In the genomic region with DNA sequence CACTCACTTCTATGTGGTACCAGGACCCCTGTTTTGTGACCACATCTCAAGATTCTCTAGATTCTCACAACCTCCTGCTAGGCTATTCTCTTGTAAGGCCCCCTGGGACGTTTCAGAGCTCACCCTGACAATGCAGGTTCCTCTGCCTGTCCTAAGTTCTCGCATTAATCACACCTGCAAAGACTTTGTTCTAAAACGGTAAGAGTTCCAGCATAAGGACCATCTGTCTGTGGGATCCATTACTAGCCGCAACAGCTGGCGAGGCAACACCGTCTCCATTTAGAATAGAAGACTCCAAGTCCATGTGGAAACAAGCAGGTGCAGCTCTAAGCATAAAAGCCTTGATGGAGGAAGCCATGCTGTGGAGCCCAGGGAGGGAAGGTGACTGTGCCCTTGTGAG, we compare ENCODE assay signal across 21 mouse cellular contexts. TPM values are rescaled to one million over a fixed set of nuclear protein-coding genes. Genes with fewer than 3 reads are reported as not detected.
DNase-seq lines count a peak whose midpoint lies in the region; ATAC-seq and TF ChIP-seq lines count a peak whose summit lies in the region.
"Had no signal": no experiment of that assay in that cellular context is flagged by ENCODE, and none has a peak within 500 bp of the region (broad histone marks: within the 10 kb centered on the region; RNA-seq: fewer than 3 reads in every experiment).

No protein-coding gene starts in this region.

- no peaks in the 10 kb centered on the region for H3K36me3 ChIP-seq in midbrain, embryonic 11.5 days (ENCODE audit: control insufficient read depth, insufficient read depth, low read length)
- H3K36me3 ChIP-seq in midbrain, embryonic 14.5 days (ENCODE audit: control insufficient read depth, insufficient read depth, low read length), result peaks cover 37% of the 10 kb centered on the region
- no peaks in the 10 kb centered on the region for H3K36me3 ChIP-seq in myocyte (ENCODE audit: control insufficient read depth, insufficient read depth)
- H3K36me3 ChIP-seq: embryonic facial prominence, embryonic 10.5 days; embryonic facial prominence, embryonic 12.5 days had no signal

- H3K79me2 ChIP-seq in myocyte (ENCODE audit: control insufficient read depth, insufficient read depth), result no peaks in the 10 kb centered on the region

- no peaks in the 10 kb centered on the region for H3K27me3 ChIP-seq in midbrain, embryonic 11.5 days (ENCODE audit: control insufficient read depth, insufficient read depth, low read length)
- no peaks in the 10 kb centered on the region for H3K27me3 ChIP-seq in midbrain, embryonic 14.5 days (ENCODE audit: control insufficient read depth, insufficient read depth, low read length)
- H3K27me3 ChIP-seq in myocyte (ENCODE audit: control insufficient read depth, insufficient read depth, insufficient read length), result no peaks in the 10 kb centered on the region
- H3K27me3 ChIP-seq: embryonic facial prominence, embryonic 12.5 days; forebrain, embryonic 13.5 days; forebrain, embryonic 15.5 days had no signal

- H3K9ac ChIP-seq in midbrain, embryonic 11.5 days (ENCODE audit: low read length), result no peak overlapping the region
- H3K9ac ChIP-seq in midbrain, embryonic 14.5 days (replicated peaks; ENCODE audit: low read length), result no peak overlapping the region
- H3K9ac ChIP-seq: embryonic facial prominence, embryonic 12.5 days; forebrain, embryonic 13.5 days; forebrain, embryonic 15.5 days; forebrain, postnatal 0 days had no signal

- TF ChIP-seq POLR2A in myocyte (IDR thresholded peaks at IDR 0.05; ENCODE audit: insufficient read length, low read depth), result no peak

- WGBS in midbrain, embryonic 11.5 days, result 70% methylated on average over 6 of the region's 6 CpGs
- WGBS in midbrain, embryonic 14.5 days, result 67% methylated on average over 6 of the region's 6 CpGs

- H3K4me1 ChIP-seq in midbrain, embryonic 11.5 days (ENCODE audit: control insufficient read depth, insufficient read depth, low read length), result peaks cover 6% of the 10 kb centered on the region
- H3K4me1 ChIP-seq in midbrain, embryonic 14.5 days (ENCODE audit: control insufficient read depth, insufficient read depth, low read length), result peaks cover 11% of the 10 kb centered on the region

- no peak overlapping the region for H3K4me3 ChIP-seq in midbrain, embryonic 11.5 days (ENCODE audit: low read depth, low read length)
- H3K4me3 ChIP-seq in midbrain, embryonic 14.5 days (replicated peaks; ENCODE audit: low read depth, low read length), result no peak overlapping the region
- H3K4me3 ChIP-seq in myocyte, result no peak overlapping the region
- H3K4me3 ChIP-seq: embryonic facial prominence, embryonic 10.5 days; embryonic facial prominence, embryonic 12.5 days; forebrain, embryonic 13.5 days; forebrain, embryonic 15.5 days had no signal

- H3K27ac ChIP-seq in midbrain, embryonic 11.5 days (ENCODE audit: low read depth, low read length), result no peak overlapping the region
- H3K27ac ChIP-seq in midbrain, embryonic 14.5 days (replicated peaks; ENCODE audit: low read depth, low read length), result no peak overlapping the region
- H3K27ac ChIP-seq: embryonic facial prominence, embryonic 10.5 days; embryonic facial prominence, embryonic 12.5 days; forebrain, embryonic 13.5 days; forebrain, embryonic 15.5 days had no signal

- H3K9me3 ChIP-seq in midbrain, embryonic 11.5 days (ENCODE audit: control insufficient read depth, low read length), result no peaks in the 10 kb centered on the region
- H3K9me3 ChIP-seq in midbrain, embryonic 14.5 days (ENCODE audit: control insufficient read depth, low read length), result no peaks in the 10 kb centered on the region
- H3K9me3 ChIP-seq: embryonic facial prominence, embryonic 10.5 days; embryonic facial prominence, embryonic 12.5 days; forebrain, embryonic 13.5 days; forebrain, embryonic 15.5 days had no signal

- no peak for ATAC-seq in midbrain, embryonic 11.5 days (ENCODE audit: low FRiP score)
- no peak for ATAC-seq in midbrain, embryonic 14.5 days (ENCODE audit: low FRiP score, low TSS enrichment)
- ATAC-seq: CD4-positive, CD25-positive, alpha-beta regulatory T cell, adult 4 months; forebrain, embryonic 13.5 days; forebrain, embryonic 15.5 days; forebrain, postnatal 0 days had no signal

- H3K4me2 ChIP-seq in midbrain, embryonic 11.5 days, result no peak overlapping the region
- H3K4me2 ChIP-seq in midbrain, embryonic 14.5 days (ENCODE audit: low read length), result no peak overlapping the region
- H3K4me2 ChIP-seq in myocyte (ENCODE audit: low read depth), result no peak overlapping the region
- H3K4me2 ChIP-seq: embryonic facial prominence, embryonic 12.5 days; forebrain, embryonic 13.5 days; forebrain, embryonic 15.5 days had no signal

- DNase-seq in midbrain, embryonic 11.5 days (ENCODE audit: low spot score, missing footprints), result peak; percentile 10
- DNase-seq in midbrain, embryonic 14.5 days, result no peak
- DNase-seq in ZHBTc4 (ENCODE audit: low read depth, low spot score), result peak; percentile 36
- DNase-seq in c-Kit-positive CD71-positive TER-119-positive erythroid progenitor cells, embryonic 14.5 days (ENCODE audit: low spot score), result no peak
- no peak for DNase-seq in left cerebral cortex, adult 11 months (ENCODE audit: low spot score)
- DNase-seq: adrenal gland, adult 2 months; adrenal gland, postnatal 10 days; adrenal gland, postnatal 25 days; B cell, adult 2 months; cerebellum, adult 11 months; cerebellum, adult 18-20 months; cerebellum, adult 8-10 months; cerebellum, adult 9-11 months; cerebellum, postnatal 25 days; forebrain, postnatal 0 days had no signal

- H3ac ChIP-seq in myocyte (ENCODE audit: control insufficient read depth, insufficient read length), result no peak overlapping the region

TF ChIP-seq in myocyte, 11 proteins besides CTCF, POLR2A, EP300 and RAD21:
- TF ChIP-seq USF1 (IDR thresholded peaks at IDR 0.05; ENCODE audit: low read depth) (no peak), MYOG (IDR thresholded peaks at IDR 0.05; ENCODE audit: control insufficient read depth in 1 of 3, insufficient read depth in 1 of 3, insufficient read length in 2 of 3, low read depth in 2 of 3) (peak in 2 of 3 experiments; percentile 16 to 36), MYOD1 (IDR thresholded peaks at IDR 0.05; ENCODE audit: control insufficient read depth in 1 of 3, insufficient read length in 2 of 3, low read depth in 2 of 3) (peak in 2 of 3 experiments; percentile 48 to 61)

RNA-seq across cellular contexts. Expression of a gene that starts 5.1 kb away (rescaled TPM):
- 1.1 and 1.2 TPM in 2 replicates for polyA plus RNA-seq in midbrain, embryonic 11.5 days (2014; fragmentation: Nextera tagmentation; extraction: Ambion mirVana)
- polyA plus RNA-seq in midbrain, embryonic 14.5 days (2014; fragmentation: Nextera tagmentation; extraction: Ambion mirVana), result 7.9 and 8.7 TPM in 2 replicates
- 0.74 TPM for polyA plus RNA-seq in myocyte (2012; fragmentation: generic; extraction: Trizol)
- polyA plus RNA-seq: adrenal gland, adult 2 months had no signal

Comparison
In these comparisons a context has a peak if more than half of its experiments do, and no peak if none do; other contexts are left out.
1. DNase-seq: peak in midbrain, embryonic 11.5 days (single experiment) and ZHBTc4 (single experiment); none in midbrain, embryonic 14.5 days (single experiment), c-Kit-positive CD71-positive TER-119-positive erythroid progenitor cells, embryonic 14.5 days (single experiment) and left cerebral cortex, adult 11 months (single experiment).